Mouse (Mus musculus): Measurements from ENCODE around the gene Lrrc75b.
"Not testable (repeated sequence)": the region's sequence is repeated elsewhere in the genome, so short reads cannot be mapped to it uniquely, and the experiment has no call there.

Lrrc75b gene

GRCm38 (mm10) chr10:75568441-75568840, 8.3 kb upstream of the Lrrc75b start:
- in situ Hi-C loops (cut with MboI, MseI) = no loop called here

- in situ Hi-C loops (cut with MboI, MseI) = no loop called here
Observed at GRCm38 (mm10) chr10:75568029-75568428, 7.9 kb upstream of the Lrrc75b start.

GRCm38 (mm10) chr10:75566765-75567164, 6.6 kb upstream of the Lrrc75b start:
- in situ Hi-C loops (cut with MboI, MseI) = not testable (repeated sequence)

GRCm38 (mm10) chr10:75566321-75566720, 6.2 kb upstream of the Lrrc75b start:
- in situ Hi-C loops (cut with MboI, MseI) = no loop called here

- in situ Hi-C loops (cut with MboI, MseI) = no loop called here
Observed at GRCm38 (mm10) chr10:75565906-75566305, 5.8 kb upstream of the Lrrc75b start.

- in situ Hi-C loops (cut with MboI, MseI) = no loop called here
Observed at GRCm38 (mm10) chr10:75565436-75565835, 5.3 kb upstream of the Lrrc75b start.

GRCm38 (mm10) chr10:75564687-75565265, 4.6 kb upstream of the Lrrc75b start:
- in situ Hi-C loops (cut with MboI, MseI) = loop anchor here (5.0 kb wide), 1 partner anchor 83 kb away; no protein-coding TSS in a partner anchor

- in situ Hi-C loops (cut with MboI, MseI) = loop anchor here (5.0 kb wide), 1 partner anchor 85 kb away; no protein-coding TSS in a partner anchor
Observed at GRCm38 (mm10) chr10:75562596-75562995, 2.5 kb upstream of the Lrrc75b start.

- in situ Hi-C loops (cut with MboI, MseI) = loop anchor here (5.0 kb wide), 1 partner anchor 86 kb away; no protein-coding TSS in a partner anchor
Observed at GRCm38 (mm10) chr10:75561071-75561654, 1.0 kb upstream of the Lrrc75b start, which contains the start of gene Ggt1. Gene Ggt1 (plus strand): TSS chr10:75561604.

GRCm38 (mm10) chr10:75560549-75560899, 394 bp upstream of the Lrrc75b start:
- in situ Hi-C loops (cut with MboI, MseI) = loop anchor here (5.0 kb wide), 1 partner anchor 87 kb away; no protein-coding TSS in a partner anchor

GRCm38 (mm10) chr10:75559041-75559675, 972 bp downstream of the Lrrc75b start:
- in situ Hi-C loops (cut with MboI, MseI) = no loop called here

GRCm38 (mm10) chr10:75558515-75558914, 1.6 kb downstream of the Lrrc75b start:
- in situ Hi-C loops (cut with MboI, MseI) = no loop called here

- in situ Hi-C loops (cut with MboI, MseI) = no loop called here
Observed at GRCm38 (mm10) chr10:75556026-75556425, 4.1 kb downstream of the Lrrc75b start.

- in situ Hi-C loops (cut with MboI, MseI) = no loop called here
Observed at GRCm38 (mm10) chr10:75555557-75555956, 4.6 kb downstream of the Lrrc75b start.

- in situ Hi-C loops (cut with MboI, MseI) = no loop called here
Observed at GRCm38 (mm10) chr10:75554090-75554489, 6.0 kb downstream of the Lrrc75b start.

- in situ Hi-C loops (cut with MboI, MseI) = no loop called here
Observed at GRCm38 (mm10) chr10:75552701-75553450, 7.3 kb downstream of the Lrrc75b start.

GRCm38 (mm10) chr10:75552106-75552505, 8.0 kb downstream of the Lrrc75b start:
- in situ Hi-C loops (cut with MboI, MseI) = no loop called here

GRCm38 (mm10) chr10:75551175-75551574, 9.0 kb downstream of the Lrrc75b start:
- in situ Hi-C loops (cut with MboI, MseI) = no loop called here

GRCm38 (mm10) chr10:75549886-75550285, 10.2 kb downstream of the Lrrc75b start:
- in situ Hi-C loops (cut with MboI, MseI) = loop anchor here (10.0 kb wide), 1 partner anchor 1395 kb away; no protein-coding TSS in a partner anchor

GRCm38 (mm10) chr10:75548486-75548885, 11.6 kb downstream of the Lrrc75b start:
- in situ Hi-C loops (cut with MboI, MseI) = loop anchor here (10.0 kb wide), 1 partner anchor 1396 kb away; no protein-coding TSS in a partner anchor

- in situ Hi-C loops (cut with MboI, MseI) = loop anchor here (10.0 kb wide), 1 partner anchor 1397 kb away; no protein-coding TSS in a partner anchor
Observed at GRCm38 (mm10) chr10:75547901-75548300, 12.2 kb downstream of the Lrrc75b start.

- in situ Hi-C loops (cut with MboI, MseI) = no loop called here
Observed at GRCm38 (mm10) chr10:75536123-75536522, 24.0 kb downstream of the Lrrc75b start.

All from T-helper 2 cell (primary cell).